ENCODE assay signal across 10 mouse cellular contexts in genomic region chr19:8940526-8941133, GRCm38 (mm10). TPM values are rescaled to one million over a fixed set of nuclear protein-coding genes. Genes with fewer than 3 reads are reported as not detected.
DNase-seq lines count a peak whose midpoint lies in the region; ATAC-seq and TF ChIP-seq lines count a peak whose summit lies in the region.
"Had no signal": no experiment of that assay in that cellular context is flagged by ENCODE, and none has a peak within 500 bp of the region (broad histone marks: within the 10 kb centered on the region; RNA-seq: fewer than 3 reads in every experiment).

No protein-coding gene starts in this region.

- 72% methylated on average over 15 of the region's 15 CpGs for WGBS in limb, embryonic 13.5 days
- 79% methylated on average over 15 of the region's 15 CpGs for WGBS in stomach, postnatal 0 days

- H3K4me3 ChIP-seq in megakaryocyte, embryonic 14.5 days (replicated peaks), result peak overlapping the region; percentile 99
- H3K4me3 ChIP-seq in limb, embryonic 13.5 days, result peak overlapping the region; percentile 97
- H3K4me3 ChIP-seq in stomach, postnatal 0 days (ENCODE audit: low read depth, low read length), result no peak overlapping the region

- H3K9me3 ChIP-seq in megakaryocyte, embryonic 14.5 days, result no peaks in the 10 kb centered on the region
- no peaks in the 10 kb centered on the region for H3K9me3 ChIP-seq in limb, embryonic 13.5 days
- H3K9me3 ChIP-seq in stomach, postnatal 0 days (ENCODE audit: control insufficient read depth, low read length), result no peaks in the 10 kb centered on the region

- H3K36me3 ChIP-seq in megakaryocyte, embryonic 14.5 days (replicated peaks; ENCODE audit: low read length), result peaks cover 75% of the 10 kb centered on the region
- H3K36me3 ChIP-seq in limb, embryonic 13.5 days, result peaks cover 61% of the 10 kb centered on the region
- H3K36me3 ChIP-seq in stomach, postnatal 0 days (ENCODE audit: control insufficient read depth, insufficient read depth, low read length), result peaks cover 12% of the 10 kb centered on the region

- DNase-seq in cerebellum, postnatal 10 days, result peak; percentile 39 to 50
- DNase-seq in cerebellum, postnatal 36 days, result no peak
- DNase-seq in stomach, postnatal 0 days (ENCODE audit: low spot score), result no peak
- no peak for DNase-seq in natural killer cell, adult 2 months (ENCODE audit: low spot score in 2 of 2)
- DNase-seq in right cerebral cortex, adult 2 months (ENCODE audit: low spot score in 2 of 2), result no peak
- DNase-seq: adrenal gland, adult 2 months; layer of hippocampus, adult 9-11 months had no signal

- no peak for TF ChIP-seq EP300 in stomach, postnatal 0 days (optimal IDR thresholded peaks at IDR 0.05)

- TF ChIP-seq CTCF in stomach, postnatal 0 days (IDR thresholded peaks at IDR 0.05; ENCODE audit: low read depth), result no peak

- H3K4me1 ChIP-seq in megakaryocyte, embryonic 14.5 days, result peaks cover 58% of the 10 kb centered on the region
- peaks cover 40% of the 10 kb centered on the region for H3K4me1 ChIP-seq in limb, embryonic 13.5 days
- H3K4me1 ChIP-seq in stomach, postnatal 0 days (replicated peaks; ENCODE audit: control insufficient read depth, insufficient read depth), result 0 out of 2 replicates have a peak, but pooled peaks cover 2% of the 10 kb centered on the region

- peak overlapping the region; percentile 99; the same call in 1 of the 2 replicates for H3K27ac ChIP-seq in limb, embryonic 13.5 days
- H3K27ac ChIP-seq in stomach, postnatal 0 days (replicated peaks), result no peak overlapping the region

- peak overlapping the region; percentile 73 for H3K4me2 ChIP-seq in limb, embryonic 13.5 days (replicated peaks)
- H3K4me2 ChIP-seq in stomach, postnatal 0 days (replicated peaks; ENCODE audit: low read depth), result peak overlapping the region; percentile 71

- peak overlapping the region; percentile 100 for H3K9ac ChIP-seq in limb, embryonic 13.5 days
- H3K9ac ChIP-seq in stomach, postnatal 0 days (ENCODE audit: low read length), result no peak overlapping the region

- ATAC-seq in megakaryocyte, adult 5-6 weeks (ENCODE audit: poor library complexity, severe bottlenecking), result no peak
- no peak for ATAC-seq in limb, embryonic 13.5 days (ENCODE audit: low FRiP score, low read depth)
- ATAC-seq in stomach, postnatal 0 days (ENCODE audit: low FRiP score, low TSS enrichment), result no peak

- no peaks in the 10 kb centered on the region for H3K27me3 ChIP-seq in megakaryocyte, embryonic 14.5 days (replicated peaks)
- no peaks in the 10 kb centered on the region for H3K27me3 ChIP-seq in limb, embryonic 13.5 days
- H3K27me3 ChIP-seq in stomach, postnatal 0 days (ENCODE audit: control insufficient read depth, insufficient read depth, low read length), result no peaks in the 10 kb centered on the region

RNA-seq across cellular contexts. Expression of gene Mta2, which starts 1.0 kb away (rescaled TPM):
- polyA plus RNA-seq in megakaryocyte, embryonic 14.5 days (2012; ENCODE audit: insufficient read depth, low replicate concordance), result 5.1 and 27.3 TPM in 2 replicates
- 47.3 and 53.3 TPM in 2 replicates for total RNA-seq in megakaryocyte, adult 5-6 weeks (2015)
- 98.8 and 106 TPM in 2 replicates for total RNA-seq in megakaryocyte, adult 5-6 weeks (2017)
- 192 and 193 TPM in 2 replicates for polyA plus RNA-seq in limb, embryonic 13.5 days (2015; fragmentation: Nextera tagmentation; extraction: Ambion mirVana)
- 68.0 and 69.3 TPM in 2 replicates for polyA plus RNA-seq in stomach, postnatal 0 days (2015; fragmentation: Nextera tagmentation; extraction: Ambion mirVana)

RNA-seq across cellular contexts. Expression of gene Eml3, which starts 11.3 kb away (rescaled TPM):
- polyA plus RNA-seq in megakaryocyte, embryonic 14.5 days (2012; ENCODE audit: insufficient read depth, low replicate concordance), result 31.6 and 32.2 TPM in 2 replicates
- total RNA-seq in megakaryocyte, adult 5-6 weeks (2015), result 17.1 and 18.0 TPM in 2 replicates
- total RNA-seq in megakaryocyte, adult 5-6 weeks (2017), result 29.3 and 32.0 TPM in 2 replicates
- 36.9 and 37.2 TPM in 2 replicates for polyA plus RNA-seq in limb, embryonic 13.5 days (2015; fragmentation: Nextera tagmentation; extraction: Ambion mirVana)
- polyA plus RNA-seq in stomach, postnatal 0 days (2015; fragmentation: Nextera tagmentation; extraction: Ambion mirVana), result 24.6 and 26.6 TPM in 2 replicates

RNA-seq across cellular contexts. Expression of gene Rom1, which starts 11.5 kb away (rescaled TPM):
- 4.2 and 8.2 TPM in 2 replicates for polyA plus RNA-seq in megakaryocyte, embryonic 14.5 days (2012; ENCODE audit: insufficient read depth, low replicate concordance)
- 1.4 and 1.8 TPM in 2 replicates for total RNA-seq in megakaryocyte, adult 5-6 weeks (2015)
- 0.81 and 3.2 TPM in 2 replicates for total RNA-seq in megakaryocyte, adult 5-6 weeks (2017)
- 3.2 and 3.7 TPM in 2 replicates for polyA plus RNA-seq in limb, embryonic 13.5 days (2015; fragmentation: Nextera tagmentation; extraction: Ambion mirVana)
- polyA plus RNA-seq in stomach, postnatal 0 days (2015; fragmentation: Nextera tagmentation; extraction: Ambion mirVana), result 3.0 and 3.6 TPM in 2 replicates

RNA-seq across cellular contexts. Expression of gene Tut1, which starts 13.0 kb away (rescaled TPM):
- polyA plus RNA-seq in megakaryocyte, embryonic 14.5 days (2012; ENCODE audit: insufficient read depth, low replicate concordance), result 25.5 and 37.3 TPM in 2 replicates
- total RNA-seq in megakaryocyte, adult 5-6 weeks (2015), result 1.7 and 2.9 TPM in 2 replicates
- total RNA-seq in megakaryocyte, adult 5-6 weeks (2017), result 8.8 and 9.9 TPM in 2 replicates
- 35.6 and 36.5 TPM in 2 replicates for polyA plus RNA-seq in limb, embryonic 13.5 days (2015; fragmentation: Nextera tagmentation; extraction: Ambion mirVana)
- polyA plus RNA-seq in stomach, postnatal 0 days (2015; fragmentation: Nextera tagmentation; extraction: Ambion mirVana), result 14.9 and 15.8 TPM in 2 replicates

RNA-seq across cellular contexts. Expression of gene B3gat3, which starts 20.5 kb away (rescaled TPM):
- 135 and 141 TPM in 2 replicates for polyA plus RNA-seq in megakaryocyte, embryonic 14.5 days (2012; ENCODE audit: insufficient read depth, low replicate concordance)
- total RNA-seq in megakaryocyte, adult 5-6 weeks (2015), result 19.5 and 23.3 TPM in 2 replicates
- 28.9 and 29.8 TPM in 2 replicates for total RNA-seq in megakaryocyte, adult 5-6 weeks (2017)
- 49.9 and 53.0 TPM in 2 replicates for polyA plus RNA-seq in limb, embryonic 13.5 days (2015; fragmentation: Nextera tagmentation; extraction: Ambion mirVana)
- 24.7 and 26.1 TPM in 2 replicates for polyA plus RNA-seq in stomach, postnatal 0 days (2015; fragmentation: Nextera tagmentation; extraction: Ambion mirVana)

Comparison
In these comparisons a context has a peak if more than half of its experiments do, and no peak if none do; other contexts are left out.
1. DNase-seq: peak in cerebellum, postnatal 10 days (2 of 2); none in cerebellum, postnatal 36 days (0 of 2), stomach, postnatal 0 days (single experiment), natural killer cell, adult 2 months (0 of 2) and right cerebral cortex, adult 2 months (0 of 2).